Mouse (Mus musculus) kidney, embryonic 14.5 days (tissue): Measurements from ENCODE around the gene Slc16a14. TPM values are rescaled to one million over a fixed set of nuclear protein-coding genes. Genes with fewer than 3 reads are reported as not detected.
"Not testable (repeated sequence)": the region's sequence is repeated elsewhere in the genome, so short reads cannot be mapped to it uniquely, and the experiment has no call there.

Experiments used
- ATAC-seq: fragments of 200-750 bp; cut with Nextera tagmentation; 2 replicates; pipeline ENCODE4 v1.8.0; 2017; ENCODE audit warnings: moderate number of reproducible peaks, mild to moderate bottlenecking, moderate TSS enrichment, moderate library complexity; ENCODE audit not compliant: low FRiP score, low TSS enrichment
- H3K27ac ChIP-seq: fragments of 300-500 bp; sonication (generic); 2 replicates; pipeline ENCODE4 v1.5.1; 2014; ENCODE audit warnings: low read depth, mild to moderate bottlenecking, low read length, moderate library complexity, mixed read lengths
- H3K27me3 ChIP-seq: fragments of 300-500 bp; sonication (generic); 2 replicates; pipeline ENCODE4 v1.6.1; 2014; ENCODE audit warnings: mild to moderate bottlenecking, low read length; ENCODE audit not compliant: control insufficient read depth, insufficient read depth
- H3K36me3 ChIP-seq: fragments of 300-500 bp; sonication (generic); 2 replicates; pipeline ENCODE4 v1.6.1; 2014; ENCODE audit warnings: low read length, mixed read lengths; ENCODE audit not compliant: control insufficient read depth, insufficient read depth
- H3K4me1 ChIP-seq: fragments of 300-500 bp; sonication (generic); 2 replicates; pipeline ENCODE4 v1.6.1; 2014; ENCODE audit warnings: low read length, mixed read lengths; ENCODE audit not compliant: control insufficient read depth, insufficient read depth
- H3K4me2 ChIP-seq: fragments of 300-500 bp; sonication (generic); replicated peaks from 2 replicates; pipeline ENCODE4 v1.6.1; 2014; ENCODE audit warnings: low read depth, mild to moderate bottlenecking, low read length
- H3K4me3 ChIP-seq: fragments of 300-500 bp; sonication (generic); 2 replicates; pipeline ENCODE4 v1.5.1; 2014; ENCODE audit warnings: mild to moderate bottlenecking, low read length
- H3K9ac ChIP-seq: fragments of 300-500 bp; sonication (generic); 2 replicates; pipeline ENCODE4 v1.6.1; 2014; ENCODE audit warnings: low read depth, mild to moderate bottlenecking, low read length, moderate library complexity
- H3K9me3 ChIP-seq: fragments of 300-500 bp; sonication (generic); 2 replicates; pipeline ENCODE4 v1.6.1; 2016; ENCODE audit warnings: low read length; ENCODE audit not compliant: control insufficient read depth
- WGBS: fragments of 180-500 bp; shearing (Covaris S2); extraction: QIAGEN DNeasy Blood & Tissue Kit; methylation state at CpG from one replicate; pipeline ENCODE4 v1.1.7; 2014; 5-methylcytosine and 5-hydroxymethylcytosine counted together
- polyA plus RNA-seq: library from polyadenylated mRNA; unstranded; fragments of >200 nt; fragmentation: Nextera tagmentation; extraction: Ambion mirVana; gene quantifications from 2 replicates; pipeline ENCODE4 v1.2.1, GENCODE M21; 2014

The Slc16a14 gene
- polyA plus RNA-seq: 0.41 and 0.53 TPM in 2 replicates

- H3K9me3 ChIP-seq: no peaks in the 10 kb centered on the region
- peaks cover 10% of the 10 kb centered on the region; the same call in 1 of the 2 replicates for H3K27me3 ChIP-seq
- peak within 1 kb of the TSS; percentile 88 for H3K4me2 ChIP-seq
- WGBS: under 1% methylated on average over 59 of the region's 59 CpGs
- peak within 1 kb of the TSS; percentile 49; the same call in 1 of the 2 replicates for H3K9ac ChIP-seq
- H3K4me1 ChIP-seq: no peaks in the 10 kb centered on the region
- peak within 1 kb of the TSS; percentile 55 for H3K4me3 ChIP-seq
- H3K36me3 ChIP-seq: no peaks in the 10 kb centered on the region
- peak; percentile 81 for ATAC-seq
- H3K27ac ChIP-seq: no peak within 1 kb of the TSS
Measured at GRCm38 (mm10) chr1:84934503-84935333, at the start of gene Slc16a14. Gene Slc16a14 (minus strand): TSS chr1:84935134.

GRCm38 (mm10) chr1:84961779-84962178, 26.8 kb upstream of the Slc16a14 start:
- not testable (repeated sequence) for H3K36me3 ChIP-seq, H3K4me3 ChIP-seq, H3K9ac ChIP-seq, H3K4me2 ChIP-seq, H3K27me3 ChIP-seq, H3K27ac ChIP-seq, H3K4me1 ChIP-seq, ATAC-seq, H3K9me3 ChIP-seq
- WGBS: 4% methylated on average over 12 of the region's 12 CpGs

GRCm38 (mm10) chr1:84957713-84958112, 22.8 kb upstream of the Slc16a14 start:
- not testable (repeated sequence) for H3K9ac ChIP-seq, H3K27ac ChIP-seq, H3K36me3 ChIP-seq, H3K27me3 ChIP-seq, ATAC-seq, H3K4me3 ChIP-seq, H3K4me1 ChIP-seq, H3K4me2 ChIP-seq, H3K9me3 ChIP-seq
- 79% methylated on average over 4 of the region's 4 CpGs for WGBS

- H3K27me3 ChIP-seq, H3K36me3 ChIP-seq, H3K27ac ChIP-seq, H3K9me3 ChIP-seq, H3K9ac ChIP-seq, ATAC-seq, H3K4me2 ChIP-seq, H3K4me3 ChIP-seq, H3K4me1 ChIP-seq: not testable (repeated sequence)
- WGBS: 91% methylated on average over 3 of the region's 3 CpGs
Measured at GRCm38 (mm10) chr1:84956771-84957170, 21.8 kb upstream of the Slc16a14 start.

GRCm38 (mm10) chr1:84952456-84953181, 17.7 kb upstream of the Slc16a14 start:
- WGBS: 74% methylated on average over 10 of the region's 10 CpGs
- H3K27me3 ChIP-seq: no peaks in the 10 kb centered on the region
- H3K36me3 ChIP-seq: no peaks in the 10 kb centered on the region
- H3K27ac ChIP-seq: no peak overlapping the region
- ATAC-seq: no peak
- H3K4me1 ChIP-seq: no peaks in the 10 kb centered on the region
- no peaks in the 10 kb centered on the region; the same call in 1 of the 2 replicates for H3K9me3 ChIP-seq
- no peak overlapping the region for H3K4me3 ChIP-seq
- H3K4me2 ChIP-seq: no peak overlapping the region
- H3K9ac ChIP-seq: no peak overlapping the region

GRCm38 (mm10) chr1:84951566-84951965, 16.6 kb upstream of the Slc16a14 start:
- H3K9ac ChIP-seq: no peak overlapping the region
- no peak overlapping the region for H3K4me3 ChIP-seq
- H3K27ac ChIP-seq: no peak overlapping the region
- H3K4me2 ChIP-seq: no peak overlapping the region
- H3K36me3 ChIP-seq: no peaks in the 10 kb centered on the region
- ATAC-seq: no peak
- 87% methylated on average over 3 of the region's 3 CpGs for WGBS
- H3K4me1 ChIP-seq: no peaks in the 10 kb centered on the region
- H3K27me3 ChIP-seq: no peaks in the 10 kb centered on the region
- H3K9me3 ChIP-seq: no peaks in the 10 kb centered on the region; the same call in 1 of the 2 replicates

- Histone ChIP-seq H3K27ac (no peak overlapping the region), H3K27me3 (no peaks in the 10 kb centered on the region), H3K9me3 (no peaks in the 10 kb centered on the region), H3K4me1 (no peaks in the 10 kb centered on the region), H3K4me3 (no peak overlapping the region), H3K9ac (no peak overlapping the region), H3K36me3 (no peaks in the 10 kb centered on the region), H3K4me2 (no peak overlapping the region)
- WGBS: 77% methylated on average over 2 of the region's 2 CpGs
- ATAC-seq: no peak
Measured at GRCm38 (mm10) chr1:84947390-84947789, 12.5 kb upstream of the Slc16a14 start.

GRCm38 (mm10) chr1:84945950-84946349, 11.0 kb upstream of the Slc16a14 start:
- H3K9me3 ChIP-seq: no peaks in the 10 kb centered on the region
- no peaks in the 10 kb centered on the region for H3K4me1 ChIP-seq
- no peak overlapping the region for H3K4me2 ChIP-seq
- no peak overlapping the region for H3K27ac ChIP-seq
- WGBS: 82% methylated on average over 3 of the region's 3 CpGs
- ATAC-seq: no peak
- no peaks in the 10 kb centered on the region for H3K27me3 ChIP-seq
- no peak overlapping the region for H3K9ac ChIP-seq
- no peaks in the 10 kb centered on the region for H3K36me3 ChIP-seq
- H3K4me3 ChIP-seq: no peak overlapping the region

- Histone ChIP-seq H3K9me3 (no peaks in the 10 kb centered on the region), H3K27ac (no peak overlapping the region), H3K36me3 (no peaks in the 10 kb centered on the region), H3K9ac (no peak overlapping the region), H3K4me1 (no peaks in the 10 kb centered on the region), H3K27me3 (no peaks in the 10 kb centered on the region), H3K4me2 (no peak overlapping the region), H3K4me3 (no peak overlapping the region)
- 84% methylated on average over 4 of the region's 4 CpGs for WGBS
- ATAC-seq: no peak
Measured at GRCm38 (mm10) chr1:84943549-84943948, 8.6 kb upstream of the Slc16a14 start.
